Mouse (Mus musculus) midbrain, embryonic 11.5 days (tissue): ENCODE measurements around the gene Ptpn11. TPM values are rescaled to one million over a fixed set of nuclear protein-coding genes. Genes with fewer than 3 reads are reported as not detected.
"Not testable (repeated sequence)": the region's sequence is repeated elsewhere in the genome, so short reads cannot be mapped to it uniquely, and the experiment has no call there.

Experiments used
- ATAC-seq: fragments of 200-750 bp; cut with Nextera tagmentation; 2 replicates; pipeline ENCODE4 v1.8.0; 2017; ENCODE audit warnings: moderate TSS enrichment, moderate library complexity; ENCODE audit not compliant: low FRiP score
- DNase-seq: peaks from one replicate; pipeline ENCODE4 v3.0.0; 2015; ENCODE audit warnings: low spot score; ENCODE audit errors: missing footprints
- H3K27ac ChIP-seq: fragments of 300-500 bp; sonication (generic); 2 replicates; pipeline ENCODE4 v1.5.1; 2014; ENCODE audit warnings: low read depth, low read length
- H3K27me3 ChIP-seq: fragments of 300-500 bp; sonication (generic); 2 replicates; pipeline ENCODE4 v1.6.1; 2014; ENCODE audit warnings: mild to moderate bottlenecking, low read length, moderate library complexity, mixed read lengths; ENCODE audit not compliant: control insufficient read depth, insufficient read depth
- H3K36me3 ChIP-seq: fragments of 300-500 bp; sonication (generic); 2 replicates; pipeline ENCODE4 v1.6.1; 2014; ENCODE audit warnings: mild to moderate bottlenecking, low read length, moderate library complexity, mixed read lengths; ENCODE audit not compliant: control insufficient read depth, insufficient read depth
- H3K4me1 ChIP-seq: fragments of 300-500 bp; sonication (generic); 2 replicates; pipeline ENCODE4 v1.6.1; 2014; ENCODE audit warnings: low read length; ENCODE audit not compliant: control insufficient read depth, insufficient read depth
- H3K4me2 ChIP-seq: fragments of 300-500 bp; sonication (generic); 2 replicates; pipeline ENCODE4 v1.6.1; 2014; ENCODE audit warnings: mild to moderate bottlenecking, moderate library complexity
- H3K4me3 ChIP-seq: fragments of 300-500 bp; sonication (generic); 2 replicates; pipeline ENCODE4 v1.5.1; 2014; ENCODE audit warnings: low read depth, low read length
- H3K9ac ChIP-seq: fragments of 300-500 bp; sonication (generic); 2 replicates; pipeline ENCODE4 v1.6.1; 2014; ENCODE audit warnings: low read length
- H3K9me3 ChIP-seq: fragments of 300-500 bp; sonication (generic); 2 replicates; pipeline ENCODE4 v1.6.1; 2016; ENCODE audit warnings: low read length; ENCODE audit not compliant: control insufficient read depth
- WGBS: fragments of 180-500 bp; shearing (Covaris S2); extraction: QIAGEN DNeasy Blood & Tissue Kit; methylation state at CpG from one replicate; pipeline ENCODE4 v1.1.7; 2014; 5-methylcytosine and 5-hydroxymethylcytosine counted together
- polyA plus RNA-seq: library from polyadenylated mRNA; unstranded; fragments of >200 nt; fragmentation: Nextera tagmentation; extraction: Ambion mirVana; gene quantifications from 2 replicates; pipeline ENCODE4 v1.2.1, GENCODE M21; 2014

Gene Ptpn11
- polyA plus RNA-seq, 1 experiment from 2014 or later: 25.2 TPM

DNA sequence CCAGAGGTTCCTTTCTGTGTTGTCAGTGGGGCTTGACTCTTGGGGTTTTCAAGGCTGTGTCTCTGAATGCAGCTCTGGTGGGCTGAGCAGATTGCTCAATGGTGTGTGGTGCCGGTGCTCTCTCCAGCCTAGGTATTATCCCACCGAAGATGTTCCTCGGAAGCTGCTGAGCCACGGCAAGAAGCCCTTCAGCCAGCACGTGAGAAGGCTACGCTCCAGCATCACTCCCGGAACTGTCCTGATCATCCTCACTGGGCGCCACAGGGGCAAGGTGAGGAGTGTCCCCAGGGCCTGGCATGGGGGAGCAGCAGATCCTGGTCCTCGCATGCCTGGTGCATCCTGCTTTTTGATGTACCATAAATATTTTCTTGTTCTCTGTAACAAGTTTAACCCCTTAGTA is 15.3 kb upstream of the Ptpn11 start:
- H3K9ac ChIP-seq: no peak overlapping the region
- 86% methylated on average over 9 of the region's 9 CpGs for whole genome bisulfite sequencing
- ATAC-seq (no peak), DNase-seq (no peak)
- no peak overlapping the region for H3K27ac ChIP-seq
- peaks cover 45% of the 10 kb centered on the region for H3K36me3 ChIP-seq
- no peak overlapping the region for H3K4me2 ChIP-seq
- no peaks in the 10 kb centered on the region for H3K27me3 ChIP-seq
- no peaks in the 10 kb centered on the region for H3K9me3 ChIP-seq
- H3K4me3 ChIP-seq: no peak overlapping the region
- peaks cover 9% of the 10 kb centered on the region for H3K4me1 ChIP-seq

- H3K9me3 ChIP-seq, H3K27ac ChIP-seq, ATAC-seq, H3K27me3 ChIP-seq, H3K9ac ChIP-seq, H3K4me1 ChIP-seq: not testable (repeated sequence)
- Histone ChIP-seq H3K4me2 (peak overlapping the region; percentile 75), H3K36me3 (peaks cover 38% of the 10 kb centered on the region), H3K4me3 (peak overlapping the region; percentile 94)
- 78% methylated on average over 8 of the region's 10 CpGs for WGBS
- peak; percentile 64 for DNase-seq
Observed at GRCm38 (mm10) chr5:121205537-121206130, 14.4 kb upstream of the Ptpn11 start.

DNA sequence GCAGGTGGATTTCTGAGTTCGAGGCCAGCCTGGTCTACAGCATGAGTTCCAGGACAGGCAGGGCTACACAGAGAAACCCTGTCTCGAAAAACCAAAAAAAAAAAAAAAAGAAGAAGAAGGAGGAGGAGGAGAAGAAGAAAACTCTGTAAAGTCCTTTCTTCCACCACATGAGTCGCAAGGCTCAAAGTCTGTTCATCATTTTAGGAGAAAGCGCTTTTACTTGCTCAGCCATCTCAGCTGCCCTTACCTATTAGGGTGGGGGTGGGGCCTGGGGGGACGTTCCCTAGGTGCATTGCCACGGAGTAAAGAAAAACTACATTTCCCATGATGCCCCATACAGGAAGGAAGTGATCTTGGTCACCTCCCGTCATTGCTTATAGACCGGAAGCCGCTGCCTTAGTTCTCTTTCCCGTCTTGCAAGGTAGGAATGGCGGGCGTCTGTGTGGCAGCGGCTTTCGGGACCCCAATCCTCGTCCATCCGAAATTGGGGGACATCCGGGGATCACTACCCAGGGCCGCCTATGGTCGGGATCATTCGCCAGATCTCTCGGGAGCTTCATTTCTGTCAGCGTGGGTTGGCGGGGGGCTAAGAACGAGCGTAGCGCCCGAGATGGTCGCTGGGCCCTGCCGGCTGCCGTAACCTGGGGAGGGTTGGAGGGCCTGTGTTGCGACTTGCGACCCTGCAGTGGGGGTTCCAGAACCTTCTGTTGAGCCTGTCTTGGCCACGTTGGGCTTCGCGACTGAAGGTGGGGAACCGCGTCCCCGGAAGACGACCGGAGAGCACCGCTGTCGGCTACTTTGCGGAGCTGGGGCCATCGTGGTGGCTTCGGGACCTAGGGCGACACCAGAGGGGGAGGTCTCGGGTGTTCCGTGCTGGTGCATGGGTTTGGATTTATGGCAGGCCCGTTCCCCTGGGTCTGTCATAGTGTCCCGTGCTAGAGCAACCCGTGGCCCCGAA is 13.2 kb upstream of the Ptpn11 start, which contains the start of gene Rpl6:
TSS of gene Rpl6 (plus strand) at position 350 of the 958 bp plus-strand sequence.
- WGBS: 2% methylated on average over 52 of the region's 52 CpGs

DNA sequence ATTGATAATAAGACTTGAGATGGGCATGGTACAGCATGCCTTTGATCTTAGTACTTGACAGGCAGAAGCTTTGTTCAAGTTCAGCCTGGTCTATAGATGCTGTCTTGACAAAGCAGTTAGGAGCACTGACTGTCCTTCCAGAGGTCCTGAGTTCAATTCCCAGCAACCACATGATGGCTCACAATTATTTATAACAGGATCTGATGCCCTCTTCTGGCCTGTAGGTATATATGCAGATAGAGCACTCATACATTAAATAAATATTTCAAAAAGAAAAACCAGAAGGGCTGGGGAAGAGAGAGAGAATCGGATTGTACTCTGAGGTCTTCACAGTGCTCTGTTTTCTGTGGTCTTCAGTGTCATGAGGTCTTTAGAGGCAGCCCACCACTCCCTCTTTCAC is 11.3 kb upstream of the Ptpn11 start:
- Histone ChIP-seq H3K4me2 (no peak overlapping the region), H3K9me3 (no peaks in the 10 kb centered on the region), H3K27me3 (no peaks in the 10 kb centered on the region), H3K4me1 (peaks cover 9% of the 10 kb centered on the region), H3K9ac (no peak overlapping the region), H3K27ac (no peak overlapping the region), H3K4me3 (no peak overlapping the region), H3K36me3 (peaks cover 13% of the 10 kb centered on the region)
- ATAC-seq (no peak), DNase-seq (peak; percentile 28)
- WGBS: 82% methylated on average over 1 of the region's 1 CpGs

More for the DNA sequence above, 13.2 kb upstream of the Ptpn11 start, which contains the start of gene Rpl6:
- Histone ChIP-seq H3K9ac (peak within 1 kb of the TSS; percentile 99), H3K4me3 (peak within 1 kb of the TSS; percentile 94), H3K36me3 (peaks cover 29% of the 10 kb centered on the region), H3K4me1 (peaks cover 9% of the 10 kb centered on the region), H3K4me2 (peak within 1 kb of the TSS; percentile 75), H3K9me3 (no peaks in the 10 kb centered on the region), H3K27me3 (no peaks in the 10 kb centered on the region), H3K27ac (peak within 1 kb of the TSS; percentile 53)
- DNase-seq (peak; percentile 97), ATAC-seq (peak; percentile 92)

DNA sequence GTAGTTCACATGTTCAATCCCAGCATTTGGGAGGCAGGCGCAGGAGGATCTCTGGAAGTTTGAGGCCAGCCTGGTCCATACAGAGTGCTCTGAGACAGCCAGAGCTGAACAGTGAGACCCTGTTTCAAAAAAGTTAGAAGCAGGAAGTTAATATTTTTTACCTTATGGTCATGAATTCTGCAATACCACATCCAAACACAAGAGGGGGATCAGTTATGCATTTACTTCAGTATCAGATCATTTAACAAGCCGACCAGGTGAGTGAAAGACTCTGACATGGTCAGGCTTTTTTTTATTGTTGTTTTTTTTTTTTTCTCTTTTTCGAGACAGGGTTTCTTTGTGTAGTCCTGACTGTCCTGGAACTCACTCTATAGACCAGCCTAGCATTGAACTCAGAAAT is 10.5 kb upstream of the Ptpn11 start:
- WGBS: 60% methylated on average over 3 of the region's 3 CpGs

GRCm38 (mm10) chr5:121198376-121198775 is 7.2 kb upstream of the Ptpn11 start:
- ATAC-seq (no peak), DNase-seq (no peak)
- H3K36me3 ChIP-seq: no peaks in the 10 kb centered on the region
- no peak overlapping the region for H3K4me2 ChIP-seq
- no peak overlapping the region for H3K9ac ChIP-seq
- 84% methylated on average over 5 of the region's 5 CpGs for WGBS
- no peaks in the 10 kb centered on the region for H3K4me1 ChIP-seq
- no peaks in the 10 kb centered on the region for H3K9me3 ChIP-seq
- H3K4me3 ChIP-seq: no peak overlapping the region
- H3K27me3 ChIP-seq: no peaks in the 10 kb centered on the region
- no peak overlapping the region for H3K27ac ChIP-seq

More for the DNA sequence above, 10.5 kb upstream of the Ptpn11 start:
- Histone ChIP-seq H3K27me3 (no peaks in the 10 kb centered on the region), H3K4me1 (peaks cover 9% of the 10 kb centered on the region), H3K4me3 (no peak overlapping the region), H3K9ac (no peak overlapping the region), H3K36me3 (peaks cover 6% of the 10 kb centered on the region; the same call in 1 of the 2 replicates), H3K27ac (no peak overlapping the region), H3K4me2 (no peak overlapping the region), H3K9me3 (no peaks in the 10 kb centered on the region)
- no peak for ATAC-seq
- DNase-seq: peak; percentile 93

- no peaks in the 10 kb centered on the region for H3K9me3 ChIP-seq
- no peaks in the 10 kb centered on the region for H3K27me3 ChIP-seq
- H3K4me1 ChIP-seq: no peaks in the 10 kb centered on the region
- DNase-seq: no peak
- no peaks in the 10 kb centered on the region for H3K36me3 ChIP-seq
- no peak overlapping the region for H3K4me2 ChIP-seq
- H3K27ac ChIP-seq: no peak overlapping the region
- WGBS: 83% methylated on average over 2 of the region's 2 CpGs
- no peak overlapping the region for H3K4me3 ChIP-seq
- ATAC-seq: no peak
- no peak overlapping the region for H3K9ac ChIP-seq
Observed at GRCm38 (mm10) chr5:121197337-121197736, 6.1 kb upstream of the Ptpn11 start.

GRCm38 (mm10) chr5:121196764-121197163 is 5.6 kb upstream of the Ptpn11 start:
- Histone ChIP-seq H3K9ac (no peak overlapping the region), H3K36me3 (no peaks in the 10 kb centered on the region), H3K9me3 (no peaks in the 10 kb centered on the region), H3K4me2 (no peak overlapping the region), H3K4me1 (no peaks in the 10 kb centered on the region), H3K27me3 (no peaks in the 10 kb centered on the region), H3K27ac (no peak overlapping the region), H3K4me3 (no peak overlapping the region)
- no peak for ATAC-seq
- peak; percentile 56 for DNase-seq
- 54% methylated on average over 5 of the region's 5 CpGs for WGBS

- ATAC-seq: no peak
- H3K4me1 ChIP-seq: peaks cover 4% of the 10 kb centered on the region; the same call in 1 of the 2 replicates
- 37% methylated on average over 1 of the region's 1 CpGs for WGBS
Observed at GRCm38 (mm10) chr5:121194173-121194572, 3.0 kb upstream of the Ptpn11 start.

More at GRCm38 (mm10) chr5:121194173-121194572, 3.0 kb upstream of the Ptpn11 start:
- Histone ChIP-seq H3K4me3 (no peak overlapping the region), H3K36me3 (no peaks in the 10 kb centered on the region), H3K27me3 (no peaks in the 10 kb centered on the region), H3K27ac (no peak overlapping the region), H3K9me3 (no peaks in the 10 kb centered on the region), H3K4me2 (no peak overlapping the region), H3K9ac (no peak overlapping the region)
- peak; percentile 53 for DNase-seq
